Mouse (Mus musculus) forebrain, embryonic 10.5 days (tissue): ENCODE measurements at regions not wholly inside any gene's neighbourhood (a gene's known extent, or its start where the extent isn't known, plus 50 kb on each side); places are given as distances from the start of the nearest gene placed in this dataset.

ENCODE experiments used
- DNase-seq: peaks from one replicate; pipeline ENCODE4 v3.0.0-alpha.2; 2017; ENCODE audit warnings: low spot score; ENCODE audit errors: extremely low spot score
- H3K27ac ChIP-seq: fragments of 300-500 bp; sonication (generic); 2 replicates; pipeline ENCODE4 v1.5.1; 2016; ENCODE audit warnings: mild to moderate bottlenecking
- H3K27me3 ChIP-seq: fragments of 300-500 bp; sonication (generic); 2 replicates; pipeline ENCODE4 v1.6.1; 2016; ENCODE audit warnings: mild to moderate bottlenecking; ENCODE audit not compliant: poor library complexity, severe bottlenecking
- H3K36me3 ChIP-seq: fragments of 300-500 bp; sonication (generic); replicated peaks from 2 replicates; pipeline ENCODE4 v1.6.1; 2016; ENCODE audit warnings: mild to moderate bottlenecking, moderate library complexity
- H3K4me1 ChIP-seq: fragments of 300-500 bp; sonication (generic); 2 replicates; pipeline ENCODE4 v1.6.1; 2016
- H3K4me3 ChIP-seq: fragments of 300-500 bp; sonication (generic); 2 replicates; pipeline ENCODE4 v1.5.1; 2016; ENCODE audit warnings: mild to moderate bottlenecking, moderate library complexity
- H3K9me3 ChIP-seq: fragments of 300-500 bp; sonication (generic); 2 replicates; pipeline ENCODE4 v1.6.1; 2016; ENCODE audit warnings: mild to moderate bottlenecking, moderate library complexity
- WGBS: fragments of 180-500 bp; shearing (Covaris S2); methylation state at CpG from one replicate; pipeline ENCODE4 v1.1.7; 2016; 5-methylcytosine and 5-hydroxymethylcytosine counted together

GRCm38 (mm10) chr9:92097806-92098205 is 94.9 kb upstream of the Plscr5 start:
- Histone ChIP-seq H3K4me3 (no peak overlapping the region), H3K9me3 (no peaks in the 10 kb centered on the region), H3K36me3 (no peaks in the 10 kb centered on the region), H3K27me3 (no peaks in the 10 kb centered on the region), H3K27ac (no peak overlapping the region), H3K4me1 (no peaks in the 10 kb centered on the region)
- 80% methylated on average over 2 of the region's 2 CpGs for WGBS
- DNase-seq, result no peak

GRCm38 (mm10) chr9:92129504-92129903 is 63.2 kb upstream of the Plscr5 start:
- no peaks in the 10 kb centered on the region for H3K36me3 ChIP-seq
- H3K4me1 ChIP-seq, result peaks cover 11% of the 10 kb centered on the region
- WGBS, result 87% methylated on average over 3 of the region's 3 CpGs
- no peak overlapping the region for H3K4me3 ChIP-seq
- H3K27me3 ChIP-seq, result no peaks in the 10 kb centered on the region
- DNase-seq, result no peak
- no peaks in the 10 kb centered on the region for H3K9me3 ChIP-seq
- H3K27ac ChIP-seq, result no peak overlapping the region

- H3K27ac ChIP-seq, result no peak overlapping the region
- no peak for DNase-seq
- WGBS, result 78% methylated on average over 1 of the region's 1 CpGs
- no peak overlapping the region for H3K4me3 ChIP-seq
- peaks cover 11% of the 10 kb centered on the region for H3K4me1 ChIP-seq
- H3K27me3 ChIP-seq, result no peaks in the 10 kb centered on the region
- no peaks in the 10 kb centered on the region for H3K9me3 ChIP-seq
- no peaks in the 10 kb centered on the region for H3K36me3 ChIP-seq
These were observed 62.3 kb upstream of the Plscr5 start for GRCm38 (mm10) chr9:92130445-92130844.

GRCm38 (mm10) chr9:92132440-92132839 is 60.3 kb upstream of the Plscr5 start:
- Histone ChIP-seq H3K27me3 (no peaks in the 10 kb centered on the region), H3K36me3 (no peaks in the 10 kb centered on the region), H3K9me3 (no peaks in the 10 kb centered on the region), H3K4me3 (no peak overlapping the region), H3K27ac (no peak overlapping the region), H3K4me1 (peaks cover 11% of the 10 kb centered on the region)
- peak; percentile 21 for DNase-seq
- 27% methylated on average over 9 of the region's 9 CpGs for WGBS

- H3K27me3 ChIP-seq, result no peaks in the 10 kb centered on the region
- no peak for DNase-seq
- WGBS, result 85% methylated on average over 4 of the region's 4 CpGs
- H3K9me3 ChIP-seq, result no peaks in the 10 kb centered on the region
- no peaks in the 10 kb centered on the region for H3K4me1 ChIP-seq
- H3K4me3 ChIP-seq, result no peak overlapping the region
- peak overlapping the region; percentile 56; the same call in 1 of the 2 replicates for H3K27ac ChIP-seq
- no peaks in the 10 kb centered on the region for H3K36me3 ChIP-seq
These were observed 50.8 kb upstream of the Plscr5 start for GRCm38 (mm10) chr9:92141924-92142323.
